17 mouse cellular contexts compared by ENCODE assay signal in the genomic region with DNA sequence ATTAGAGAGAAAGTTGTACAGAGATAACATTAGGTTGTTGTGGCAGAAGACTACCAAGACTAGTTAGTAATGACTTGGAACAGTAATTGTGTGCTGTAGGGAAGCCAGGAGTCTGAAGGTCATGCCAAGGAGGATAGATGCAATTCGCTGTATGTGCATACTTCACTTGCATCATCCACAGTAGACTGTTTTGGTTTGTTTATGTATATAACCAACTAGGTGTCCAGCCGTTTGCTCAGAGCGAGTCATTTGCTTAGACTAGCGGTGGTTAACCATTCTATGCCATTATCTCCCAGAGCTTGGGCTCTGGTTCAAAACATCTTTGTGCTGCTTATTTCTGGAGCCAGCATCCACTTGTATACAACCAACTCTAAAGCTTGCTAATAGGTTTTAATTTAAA.
"Had no signal": no experiment of that assay in that cellular context is flagged by ENCODE, and none has a peak within 500 bp of the region (broad histone marks: within the 10 kb centered on the region; RNA-seq: fewer than 3 reads in every experiment).

No protein-coding gene starts in this region.

- H3K4me3 ChIP-seq: intestine, embryonic 15.5 days; kidney, embryonic 15.5 days; liver, embryonic 13.5 days; megakaryocyte, embryonic 14.5 days; midbrain, embryonic 10.5 days; midbrain, embryonic 13.5 days had no signal

- H3K36me3 ChIP-seq: intestine, embryonic 15.5 days; kidney, embryonic 15.5 days; liver, embryonic 13.5 days; midbrain, embryonic 10.5 days; midbrain, embryonic 13.5 days had no signal

- H3K27ac ChIP-seq: intestine, embryonic 15.5 days; kidney, embryonic 15.5 days; liver, embryonic 13.5 days; macrophage; midbrain, embryonic 10.5 days; midbrain, embryonic 13.5 days; stomach, postnatal 0 days had no signal

- H3K4me1 ChIP-seq: intestine, embryonic 15.5 days had no signal

- H3K9ac ChIP-seq: intestine, embryonic 15.5 days; kidney, embryonic 15.5 days; liver, embryonic 13.5 days; lung, embryonic 14.5 days; midbrain, embryonic 13.5 days had no signal

- DNase-seq: kidney, adult 11 months; kidney, adult 8-10 months; kidney, postnatal 10 days; kidney, postnatal 36 days; liver, embryonic 13.5 days; lung, embryonic 14.5 days; right cerebral cortex, postnatal 14 days; right cerebral cortex, postnatal 4 days; thymus, adult 2 months; thymus, postnatal 25 days had no signal

- H3K27me3 ChIP-seq: intestine, embryonic 15.5 days; kidney, embryonic 15.5 days; liver, embryonic 13.5 days; megakaryocyte, embryonic 14.5 days; midbrain, embryonic 13.5 days had no signal
